In genomic region chr17:7666207-7666606, GRCm38 (mm10) we compare ENCODE assay signal across 23 mouse cellular contexts.
DNase-seq lines count a peak whose midpoint lies in the region; ATAC-seq and TF ChIP-seq lines count a peak whose summit lies in the region.
"Had no signal": no experiment of that assay in that cellular context is flagged by ENCODE, and none has a peak within 500 bp of the region (broad histone marks: within the 10 kb centered on the region; RNA-seq: fewer than 3 reads in every experiment).

No protein-coding gene starts in this region.

- H3K4me1 ChIP-seq in heart, adult 2 months (ENCODE audit: control insufficient read depth, insufficient read depth, low read length), result peaks cover 1% of the 10 kb centered on the region
- H3K4me1 ChIP-seq in lung, embryonic 16.5 days (replicated peaks; ENCODE audit: control insufficient read depth, insufficient read depth, low read length), result peaks cover 11% of the 10 kb centered on the region; the same call in 1 of the 2 replicates
- H3K4me1 ChIP-seq: forebrain, embryonic 13.5 days; heart, embryonic 15.5 days had no signal

- H3K27ac ChIP-seq in heart, adult 2 months, result no peak overlapping the region
- H3K27ac ChIP-seq in lung, embryonic 16.5 days (ENCODE audit: low read length), result peak overlapping the region; percentile 6; the same call in 1 of the 2 replicates
- H3K27ac ChIP-seq: forebrain, embryonic 10.5 days; forebrain, embryonic 13.5 days; heart, embryonic 15.5 days; hindbrain, embryonic 14.5 days; hindbrain, postnatal 0 days had no signal

- H3K9me3 ChIP-seq in lung, embryonic 16.5 days (ENCODE audit: control insufficient read depth, low read length), result no peaks in the 10 kb centered on the region
- H3K9me3 ChIP-seq: forebrain, embryonic 10.5 days; forebrain, embryonic 13.5 days; heart, embryonic 12.5 days; heart, embryonic 15.5 days had no signal

- no peak overlapping the region for H3K4me3 ChIP-seq in heart, adult 2 months
- H3K4me3 ChIP-seq in lung, embryonic 16.5 days (ENCODE audit: low read length), result no peak overlapping the region
- H3K4me3 ChIP-seq: forebrain, embryonic 10.5 days; forebrain, embryonic 13.5 days; heart, embryonic 12.5 days; heart, embryonic 15.5 days had no signal

- H3K36me3 ChIP-seq in heart, adult 2 months (ENCODE audit: control insufficient read depth, insufficient read depth, low read length), result no peaks in the 10 kb centered on the region
- no peaks in the 10 kb centered on the region for H3K36me3 ChIP-seq in lung, embryonic 16.5 days (ENCODE audit: control insufficient read depth, insufficient read depth, low read length)
- H3K36me3 ChIP-seq: forebrain, embryonic 10.5 days; heart, embryonic 12.5 days; heart, embryonic 15.5 days had no signal

- no peak for ATAC-seq in lung, embryonic 16.5 days (ENCODE audit: low read depth)
- ATAC-seq: CD4-positive, CD25-positive, alpha-beta regulatory T cell, adult 4 months; forebrain, embryonic 13.5 days; forebrain, embryonic 16.5 days; hindbrain, postnatal 0 days; inflammation-experienced regulatory T-cells, adult 6 months; intestine, embryonic 16.5 days had no signal

- no peak for TF ChIP-seq POLR2A in heart, adult 2 months (IDR thresholded peaks at IDR 0.05; ENCODE audit: insufficient read depth, low read depth, low read length)

- intact Hi-C loops in heart, adult 2 months (cut with DNase I), result no loop called here

- H3K79me2 ChIP-seq in heart, adult 2 months (replicated peaks; ENCODE audit: control insufficient read depth, insufficient read depth, low read length), result no peaks in the 10 kb centered on the region

- H3K4me2 ChIP-seq in lung, embryonic 16.5 days (ENCODE audit: low read depth, low read length), result no peak overlapping the region
- H3K4me2 ChIP-seq: forebrain, embryonic 13.5 days; heart, embryonic 12.5 days; heart, embryonic 15.5 days; hindbrain, embryonic 14.5 days had no signal

- no peak overlapping the region for H3K9ac ChIP-seq in heart, adult 2 months (ENCODE audit: low read depth, low read length)
- H3K9ac ChIP-seq in lung, embryonic 16.5 days (ENCODE audit: low read length), result no peak overlapping the region
- H3K9ac ChIP-seq: forebrain, embryonic 13.5 days; heart, embryonic 12.5 days; heart, embryonic 15.5 days; hindbrain, embryonic 14.5 days had no signal

- peak; percentile 20 for DNase-seq in adrenal gland, postnatal 14 days
- no peak for DNase-seq in adrenal gland, adult 18-20 months (ENCODE audit: low spot score in 2 of 2)
- peak; percentile 74 for DNase-seq in heart, adult 11 months
- DNase-seq in heart, adult 2 months, result no peak
- DNase-seq in lung, adult 18-20 months, result no peak
- DNase-seq: cerebellum, adult 18-20 months; cerebellum, adult 9-10 months; cerebellum, postnatal 14 days; gastrocnemius, postnatal 25 days; heart, postnatal 10 days; heart, postnatal 4 days; kidney, adult 18-20 months had no signal

- WGBS in heart, adult 2 months, result 72% methylated on average over 5 of the region's 5 CpGs
- 45% methylated on average over 5 of the region's 5 CpGs for WGBS in lung, embryonic 16.5 days

- TF ChIP-seq CTCF in heart, adult 2 months (IDR thresholded peaks at IDR 0.05), result no peak

- H3K27me3 ChIP-seq in heart, adult 2 months (ENCODE audit: control insufficient read depth, insufficient read depth, low read length), result no peaks in the 10 kb centered on the region
- H3K27me3 ChIP-seq in lung, embryonic 16.5 days (ENCODE audit: control insufficient read depth, insufficient read depth, low read depth, low read length), result no peaks in the 10 kb centered on the region
- H3K27me3 ChIP-seq: forebrain, embryonic 13.5 days; heart, embryonic 12.5 days; heart, embryonic 15.5 days had no signal

- TF ChIP-seq EP300 in heart, adult 2 months (IDR thresholded peaks at IDR 0.05; ENCODE audit: insufficient read depth, low read depth, low read length), result no peak

Comparison
In these comparisons a context has a peak if more than half of its experiments do, and no peak if none do; other contexts are left out.
1. DNase-seq: peak in adrenal gland, postnatal 14 days (single experiment) and heart, adult 11 months (single experiment); none in adrenal gland, adult 18-20 months (0 of 2), heart, adult 2 months (0 of 2) and lung, adult 18-20 months (0 of 2).